Comparison of ENCODE assay signal across 9 mouse cellular contexts in genomic region chr6:13152062-13152640, GRCm38 (mm10).
A peak's percentile ranks its signal among the peaks of the same experiment; 100 is the strongest.
DNase-seq lines count a peak whose midpoint lies in the region; ATAC-seq and TF ChIP-seq lines count a peak whose summit lies in the region.
"Had no signal": no experiment of that assay in that cellular context is flagged by ENCODE, and none has a peak within 500 bp of the region (broad histone marks: within the 10 kb centered on the region; RNA-seq: fewer than 3 reads in every experiment).

No protein-coding gene starts in this region.

- H3K4me1 ChIP-seq in hindbrain, postnatal 0 days (ENCODE audit: insufficient read depth, low read length), result no peaks in the 10 kb centered on the region
- H3K4me1 ChIP-seq: heart, embryonic 13.5 days had no signal

- whole genome bisulfite sequencing in hindbrain, postnatal 0 days, result 56% methylated on average over 1 of the region's 1 CpGs

- H3K27ac ChIP-seq in hindbrain, postnatal 0 days, result no peak overlapping the region
- H3K27ac ChIP-seq: heart, embryonic 13.5 days had no signal

- no peak overlapping the region for H3K4me2 ChIP-seq in hindbrain, postnatal 0 days (ENCODE audit: low read depth, low read length)
- H3K4me2 ChIP-seq: heart, embryonic 13.5 days had no signal

- ATAC-seq in cerebellum, adult (ENCODE audit: insufficient number of reproducible peaks, low FRiP score, low TSS enrichment), result no peak; the same call in 1 of the 2 replicates
- ATAC-seq in hindbrain, postnatal 0 days, result peak; percentile 53; the same call in 1 of the 2 replicates

- TF ChIP-seq CTCF in hindbrain, postnatal 0 days (IDR thresholded peaks at IDR 0.05; ENCODE audit: low read depth), result peak; percentile 76

- peak; percentile 7 for DNase-seq in cerebellum, adult 11 months
- DNase-seq in thymus, postnatal 0 days (ENCODE audit: low spot score), result peak; percentile 30
- no peak for DNase-seq in thymus, postnatal 36 days
- DNase-seq in embryo, embryonic 11 days, result peak; percentile 68
- peak; percentile 85 for DNase-seq in hindbrain, postnatal 0 days (ENCODE audit: low spot score)
- DNase-seq in lung, postnatal 10 days, result peak; percentile 10
- DNase-seq in right cerebral cortex, postnatal 4 days, result peak; percentile 43

- no peaks in the 10 kb centered on the region for H3K9me3 ChIP-seq in hindbrain, postnatal 0 days (ENCODE audit: low read length)

- H3K27me3 ChIP-seq in hindbrain, postnatal 0 days (ENCODE audit: insufficient read depth, low read length), result no peaks in the 10 kb centered on the region
- H3K27me3 ChIP-seq: heart, embryonic 13.5 days had no signal

- H3K9ac ChIP-seq in hindbrain, postnatal 0 days (replicated peaks; ENCODE audit: low read length), result no peak overlapping the region
- H3K9ac ChIP-seq: heart, embryonic 13.5 days had no signal

- H3K4me3 ChIP-seq in hindbrain, postnatal 0 days (ENCODE audit: low read length), result no peak overlapping the region
- H3K4me3 ChIP-seq: heart, embryonic 13.5 days had no signal

- H3K36me3 ChIP-seq in hindbrain, postnatal 0 days (ENCODE audit: insufficient read depth, low read length), result no peaks in the 10 kb centered on the region
- H3K36me3 ChIP-seq: heart, embryonic 13.5 days had no signal

Comparison
In these comparisons a context has a peak if more than half of its experiments do, and no peak if none do; other contexts are left out.
1. DNase-seq: peak in cerebellum, adult 11 months (single experiment), thymus, postnatal 0 days (single experiment), embryo, embryonic 11 days (single experiment), hindbrain, postnatal 0 days (single experiment), lung, postnatal 10 days (single experiment) and right cerebral cortex, postnatal 4 days (single experiment); none in thymus, postnatal 36 days (0 of 2).